Mouse (Mus musculus) intestine, postnatal 0 days (tissue): Measurements from ENCODE around the gene Fgf18. TPM values are rescaled to one million over a fixed set of nuclear protein-coding genes. Genes with fewer than 3 reads are reported as not detected.

ENCODE experiments used
- ATAC-seq: fragments of 200-750 bp; cut with Nextera tagmentation; 2 replicates; pipeline ENCODE4 v1.8.0; 2017; ENCODE audit warnings: mild to moderate bottlenecking, moderate TSS enrichment, moderate library complexity
- H3K27ac ChIP-seq: fragments of 300-500 bp; sonication (generic); 2 replicates; pipeline ENCODE4 v1.5.1; 2014; ENCODE audit warnings: mild to moderate bottlenecking, low read depth, low read length, moderate library complexity
- H3K27me3 ChIP-seq: fragments of 300-500 bp; sonication (generic); replicated peaks from 2 replicates; pipeline ENCODE4 v1.6.1; 2014; ENCODE audit warnings: low read length, mixed read lengths; ENCODE audit not compliant: control insufficient read depth, insufficient read depth
- H3K36me3 ChIP-seq: fragments of 300-500 bp; sonication (generic); 2 replicates; pipeline ENCODE4 v1.6.1; 2014; ENCODE audit warnings: mild to moderate bottlenecking, moderate library complexity; ENCODE audit not compliant: control insufficient read depth, insufficient read depth
- H3K4me1 ChIP-seq: fragments of 300-500 bp; sonication (generic); replicated peaks from 2 replicates; pipeline ENCODE4 v1.6.1; 2014; ENCODE audit warnings: antibody characterized with exemption, low read length, mixed read lengths; ENCODE audit not compliant: control insufficient read depth, insufficient read depth
- H3K4me2 ChIP-seq: fragments of 300-500 bp; sonication (generic); replicated peaks from 2 replicates; pipeline ENCODE4 v1.6.1; 2014; ENCODE audit warnings: low read depth, mild to moderate bottlenecking, moderate library complexity
- H3K4me3 ChIP-seq: fragments of 300-500 bp; sonication (generic); 2 replicates; pipeline ENCODE4 v1.5.1; 2014; ENCODE audit warnings: low read depth, low read length
- H3K9ac ChIP-seq: fragments of 300-500 bp; sonication (generic); 2 replicates; pipeline ENCODE4 v1.6.1; 2014; ENCODE audit warnings: mild to moderate bottlenecking, low read depth, low read length
- H3K9me3 ChIP-seq: fragments of 300-500 bp; sonication (generic); 2 replicates; pipeline ENCODE4 v1.6.1; 2016; ENCODE audit warnings: mixed run types; ENCODE audit not compliant: control insufficient read depth
- CTCF ChIP-seq: sonication (generic); IDR thresholded peaks from 2 replicates; pipeline ENCODE4 v1.5.1; 2016; ENCODE audit warnings: low read depth, mild to moderate bottlenecking, control low read depth, antibody characterized with exemption, moderate library complexity
- WGBS: fragments of 180-500 bp; shearing (Covaris S2); extraction: QIAGEN DNeasy Blood & Tissue Kit; methylation state at CpG from one replicate; pipeline ENCODE4 v1.1.7; 2014; 5-methylcytosine and 5-hydroxymethylcytosine counted together
- polyA plus RNA-seq: library from polyadenylated mRNA; unstranded; fragments of >200 nt; fragmentation: Nextera tagmentation; extraction: Ambion mirVana; gene quantifications from 2 replicates; pipeline ENCODE4 v1.2.1, GENCODE M21; 2015

Fgf18 gene
- polyA plus RNA-seq, 1 experiment from 2014 or later, result 1.1 TPM

DNA sequence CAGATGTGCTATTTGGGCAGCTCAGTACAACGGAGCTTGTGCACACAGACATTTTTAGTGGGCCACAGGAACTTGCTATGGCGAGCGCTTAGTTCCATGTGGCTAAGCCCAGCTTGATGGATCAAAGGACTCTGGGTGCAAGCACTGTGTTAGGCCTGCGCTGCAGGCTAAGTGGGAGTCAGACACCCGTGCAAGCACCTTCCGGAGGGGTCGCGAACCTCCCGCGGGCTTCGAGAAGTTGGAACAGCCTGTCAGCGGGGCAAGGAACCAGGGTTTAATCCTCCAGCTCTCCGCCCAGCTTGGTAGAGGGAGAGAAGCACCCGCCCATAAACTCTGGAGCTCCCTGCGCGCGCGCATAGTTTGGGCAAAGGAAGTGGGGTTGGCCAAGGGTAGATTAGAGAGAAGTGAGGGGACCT, 33.5 kb upstream of the Fgf18 start:
- Histone ChIP-seq H3K4me3 (no peak overlapping the region), H3K9ac (no peak overlapping the region)

GRCm38 (mm10) chr11:33179802-33180201, 32.6 kb upstream of the Fgf18 start:
- no peak overlapping the region for H3K4me3 ChIP-seq
- ATAC-seq, result no peak
- WGBS, result 62% methylated on average over 1 of the region's 1 CpGs

More for the DNA sequence above, 33.5 kb upstream of the Fgf18 start:
- Histone ChIP-seq H3K27ac (no peak overlapping the region), H3K36me3 (no peaks in the 10 kb centered on the region), H3K4me1 (no peaks in the 10 kb centered on the region), H3K4me2 (no peak overlapping the region), H3K9me3 (no peaks in the 10 kb centered on the region), H3K27me3 (peaks cover 18% of the 10 kb centered on the region; the same call in 1 of the 2 replicates)
- WGBS, result 9% methylated on average over 18 of the region's 18 CpGs
- ATAC-seq, result no peak
- TF ChIP-seq CTCF, result no peak

GRCm38 (mm10) chr11:33176525-33177245, 29.5 kb upstream of the Fgf18 start:
- Histone ChIP-seq H3K27me3 (peaks cover 18% of the 10 kb centered on the region; the same call in 1 of the 2 replicates), H3K4me3 (no peak overlapping the region), H3K27ac (no peak overlapping the region), H3K9me3 (no peaks in the 10 kb centered on the region), H3K4me2 (no peak overlapping the region), H3K9ac (no peak overlapping the region), H3K4me1 (no peaks in the 10 kb centered on the region), H3K36me3 (no peaks in the 10 kb centered on the region)
- no peak for ATAC-seq
- 34% methylated on average over 20 of the region's 20 CpGs for WGBS
- TF ChIP-seq CTCF, result peak; percentile 91

More at GRCm38 (mm10) chr11:33179802-33180201, 32.6 kb upstream of the Fgf18 start:
- Histone ChIP-seq H3K9ac (no peak overlapping the region), H3K36me3 (no peaks in the 10 kb centered on the region), H3K4me2 (no peak overlapping the region), H3K27ac (no peak overlapping the region), H3K4me1 (no peaks in the 10 kb centered on the region), H3K9me3 (no peaks in the 10 kb centered on the region), H3K27me3 (peaks cover 18% of the 10 kb centered on the region; the same call in 1 of the 2 replicates)
- no peak for TF ChIP-seq CTCF

DNA sequence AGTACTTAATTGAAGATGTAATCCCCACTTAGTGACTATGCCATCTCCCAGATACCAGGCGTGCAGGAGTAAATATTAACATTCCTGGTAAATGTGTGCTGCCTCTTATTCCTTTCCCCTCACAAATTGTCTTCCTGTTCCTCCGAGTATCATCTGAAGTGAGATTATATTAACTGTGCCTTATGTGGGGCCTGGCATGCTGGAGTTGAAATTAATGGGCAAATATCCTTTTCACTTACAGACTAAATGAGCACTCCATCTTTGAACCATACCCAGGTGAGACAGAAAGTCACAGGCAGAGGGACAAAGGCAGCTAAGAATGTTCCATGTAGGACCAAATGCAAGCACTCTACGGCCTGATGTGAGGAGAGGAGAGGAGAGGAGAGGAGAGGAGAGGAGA, 28.6 kb upstream of the Fgf18 start:
- Histone ChIP-seq H3K4me3 (no peak overlapping the region), H3K27ac (no peak overlapping the region), H3K4me2 (no peak overlapping the region), H3K36me3 (no peaks in the 10 kb centered on the region), H3K9me3 (no peaks in the 10 kb centered on the region), H3K4me1 (no peaks in the 10 kb centered on the region), H3K9ac (no peak overlapping the region), H3K27me3 (peaks cover 26% of the 10 kb centered on the region; the same call in 1 of the 2 replicates)
- no peak for TF ChIP-seq CTCF
- no peak for ATAC-seq
- WGBS, result 60% methylated on average over 3 of the region's 3 CpGs

- no peak overlapping the region for H3K9ac ChIP-seq
- H3K36me3 ChIP-seq, result no peaks in the 10 kb centered on the region
- no peak overlapping the region for H3K4me2 ChIP-seq
- H3K9me3 ChIP-seq, result no peaks in the 10 kb centered on the region
- no peaks in the 10 kb centered on the region for H3K4me1 ChIP-seq
- peaks cover 8% of the 10 kb centered on the region; the same call in 1 of the 2 replicates for H3K27me3 ChIP-seq
- no peak overlapping the region for H3K4me3 ChIP-seq
- no peak overlapping the region for H3K27ac ChIP-seq
- peak; percentile 85 for TF ChIP-seq CTCF
- ATAC-seq, result no peak
- 12% methylated on average over 9 of the region's 9 CpGs for WGBS
Measured at GRCm38 (mm10) chr11:33170489-33170888, 23.3 kb upstream of the Fgf18 start.

DNA sequence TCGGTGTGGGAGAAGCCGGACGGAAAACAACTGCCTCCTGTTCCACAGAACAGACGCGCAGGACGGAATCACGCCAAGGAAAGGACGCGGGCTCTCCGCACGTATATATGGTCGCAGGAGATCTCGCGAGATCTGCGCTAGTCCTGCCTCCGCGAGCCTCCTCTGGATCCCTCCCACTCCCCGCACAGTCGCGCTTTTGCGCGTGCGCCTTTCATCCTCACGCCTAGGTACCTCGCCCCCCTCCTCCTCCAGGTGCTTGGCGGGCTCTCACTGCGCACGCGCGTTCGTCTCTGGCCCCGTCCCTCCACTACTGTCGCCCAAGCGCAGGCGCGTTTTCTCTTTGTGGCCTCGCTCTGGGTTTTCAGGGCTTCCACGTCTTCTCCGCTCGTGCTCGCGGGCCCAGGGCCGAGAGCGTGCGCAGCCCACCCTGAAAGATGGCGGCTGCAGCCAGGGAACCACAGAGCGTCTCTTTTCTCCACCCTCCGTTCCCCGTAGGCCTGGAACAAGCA, 15.9 kb upstream of the Fgf18 start, which contains the start of gene Npm1:
Gene Npm1, minus strand, starts transcription at position 209 of the 509 bp plus-strand sequence.
- H3K27me3 ChIP-seq, result no peaks in the 10 kb centered on the region
- TF ChIP-seq CTCF, result no peak
- 5% methylated on average over 49 of the region's 49 CpGs for WGBS

More for the DNA sequence above, 15.9 kb upstream of the Fgf18 start, which contains the start of gene Npm1:
- Histone ChIP-seq H3K9me3 (no peaks in the 10 kb centered on the region), H3K4me2 (peak within 1 kb of the TSS; percentile 90), H3K9ac (peak within 1 kb of the TSS; percentile 87), H3K27ac (peak within 1 kb of the TSS; percentile 78), H3K36me3 (peaks cover 24% of the 10 kb centered on the region), H3K4me1 (no peaks in the 10 kb centered on the region), H3K4me3 (peak within 1 kb of the TSS; percentile 78)
- ATAC-seq, result peak; percentile 99
